Mouse (Mus musculus): ENCODE results near the gene 4931422A03Rik. TPM values are rescaled to one million over a fixed set of nuclear protein-coding genes. Genes with fewer than 3 reads are reported as not detected.

Gene 4931422A03Rik
- polyA plus RNA-seq, 1 experiment: not detected

GRCm38 (mm10) chr2:103969437-103970040 is 58.6 kb downstream of the 4931422A03Rik start:
- Histone ChIP-seq H3K4me3 (ENCODE audit: low read depth, low read length) (peak overlapping the region; percentile 91), H3K27ac (ENCODE audit: insufficient read depth, low read depth, low read length) (peak overlapping the region; percentile 42), H3K4me1 (ENCODE audit: control insufficient read depth, insufficient read depth, insufficient read length, low read length) (peaks cover 6% of the 10 kb centered on the region; the same call in 1 of the 2 replicates), H3K36me3 (ENCODE audit: control insufficient read depth, insufficient read depth, low read length) (no peaks in the 10 kb centered on the region), H3K27me3 (ENCODE audit: control insufficient read depth, insufficient read depth, low read length) (peaks cover 26% of the 10 kb centered on the region)
- TF ChIP-seq POLR2A (IDR thresholded peaks at IDR 0.05; ENCODE audit: low read depth, low read length) (no peak), CTCF (IDR thresholded peaks at IDR 0.05; ENCODE audit: extremely low read depth, insufficient read length, insufficient replicate concordance, low read depth, low read length) (0 out of 2 replicates have a peak, but pooled peaks have one; percentile 18)
- WGBS: under 1% methylated on average over 40 of the region's 40 CpGs

DNA sequence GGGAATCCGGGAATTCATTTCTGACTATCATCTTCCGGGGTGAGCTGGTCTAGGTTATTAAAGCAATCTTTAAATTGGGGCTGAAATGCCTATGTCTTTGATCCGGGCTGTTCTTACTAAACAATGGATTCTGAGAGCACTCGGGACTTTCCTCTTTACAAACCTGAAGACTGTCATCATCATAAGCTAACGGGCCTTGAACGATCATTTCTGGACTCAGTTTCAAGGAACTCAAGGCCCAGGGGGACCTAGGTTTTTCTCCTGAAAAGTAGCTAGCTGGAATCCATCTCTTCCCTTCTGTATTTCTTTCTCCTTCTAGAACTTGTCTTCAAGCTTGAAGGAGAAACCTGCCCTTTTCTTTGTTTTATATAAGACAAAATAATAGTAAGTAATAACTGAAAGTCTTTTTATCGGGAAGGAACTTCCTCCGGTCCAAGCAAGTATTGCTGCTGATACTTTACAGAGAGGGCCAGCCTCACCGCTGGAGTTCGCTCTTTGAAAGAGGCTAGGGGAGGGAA is 59.2 kb downstream of the 4931422A03Rik start:
- H3K27me3 ChIP-seq (ENCODE audit: control insufficient read depth, insufficient read depth, low read length): peaks cover 26% of the 10 kb centered on the region
- no peak for TF ChIP-seq POLR2A (IDR thresholded peaks at IDR 0.05; ENCODE audit: low read depth, low read length)
- TF ChIP-seq CTCF (IDR thresholded peaks at IDR 0.05; ENCODE audit: extremely low read depth, insufficient read length, insufficient replicate concordance, low read depth, low read length): no peak
- H3K36me3 ChIP-seq (ENCODE audit: control insufficient read depth, insufficient read depth, low read length): no peaks in the 10 kb centered on the region
- peak overlapping the region; percentile 47; the same call in 1 of the 2 replicates for H3K27ac ChIP-seq (ENCODE audit: insufficient read depth, low read depth, low read length)
- 20% methylated on average over 10 of the region's 10 CpGs for WGBS
- H3K4me1 ChIP-seq (ENCODE audit: control insufficient read depth, insufficient read depth, insufficient read length, low read length): peaks cover 6% of the 10 kb centered on the region; the same call in 1 of the 2 replicates
- peak overlapping the region; percentile 91 for H3K4me3 ChIP-seq (ENCODE audit: low read depth, low read length)

GRCm38 (mm10) chr2:103968186-103968585 is 60.0 kb downstream of the 4931422A03Rik start:
- H3K27me3 ChIP-seq (ENCODE audit: control insufficient read depth, insufficient read depth, low read length): peaks cover 24% of the 10 kb centered on the region
- TF ChIP-seq POLR2A (IDR thresholded peaks at IDR 0.05; ENCODE audit: low read depth, low read length): no peak
- no peak for TF ChIP-seq CTCF (IDR thresholded peaks at IDR 0.05; ENCODE audit: extremely low read depth, insufficient read length, insufficient replicate concordance, low read depth, low read length)
- WGBS: 36% methylated on average over 4 of the region's 4 CpGs
- peaks cover 6% of the 10 kb centered on the region; the same call in 1 of the 2 replicates for H3K4me1 ChIP-seq (ENCODE audit: control insufficient read depth, insufficient read depth, insufficient read length, low read length)
- no peak overlapping the region for H3K4me3 ChIP-seq (ENCODE audit: low read depth, low read length)
- no peak overlapping the region for H3K27ac ChIP-seq (ENCODE audit: insufficient read depth, low read depth, low read length)
- H3K36me3 ChIP-seq (ENCODE audit: control insufficient read depth, insufficient read depth, low read length): no peaks in the 10 kb centered on the region

- H3K27me3 ChIP-seq (ENCODE audit: control insufficient read depth, insufficient read depth, low read length): peaks cover 8% of the 10 kb centered on the region
- TF ChIP-seq POLR2A (IDR thresholded peaks at IDR 0.05; ENCODE audit: low read depth, low read length) (no peak), CTCF (IDR thresholded peaks at IDR 0.05; ENCODE audit: extremely low read depth, insufficient read length, insufficient replicate concordance, low read depth, low read length) (no peak)
- H3K4me3 ChIP-seq (ENCODE audit: low read depth, low read length): no peak overlapping the region
- no peaks in the 10 kb centered on the region for H3K36me3 ChIP-seq (ENCODE audit: control insufficient read depth, insufficient read depth, low read length)
- peaks cover 3% of the 10 kb centered on the region; the same call in 1 of the 2 replicates for H3K4me1 ChIP-seq (ENCODE audit: control insufficient read depth, insufficient read depth, insufficient read length, low read length)
- H3K27ac ChIP-seq (ENCODE audit: insufficient read depth, low read depth, low read length): no peak overlapping the region
- WGBS: 60% methylated on average over 3 of the region's 3 CpGs
These were observed 62.8 kb downstream of the 4931422A03Rik start for GRCm38 (mm10) chr2:103965391-103965790.

- Histone ChIP-seq H3K4me3 (ENCODE audit: low read depth, low read length) (no peak overlapping the region), H3K27ac (ENCODE audit: insufficient read depth, low read depth, low read length) (no peak overlapping the region), H3K27me3 (ENCODE audit: control insufficient read depth, insufficient read depth, low read length) (no peaks in the 10 kb centered on the region), H3K4me1 (ENCODE audit: control insufficient read depth, insufficient read depth, insufficient read length, low read length) (no peaks in the 10 kb centered on the region), H3K36me3 (ENCODE audit: control insufficient read depth, insufficient read depth, low read length) (no peaks in the 10 kb centered on the region)
- no peak for TF ChIP-seq POLR2A (IDR thresholded peaks at IDR 0.05; ENCODE audit: low read depth, low read length)
- TF ChIP-seq CTCF (IDR thresholded peaks at IDR 0.05; ENCODE audit: extremely low read depth, insufficient read length, insufficient replicate concordance, low read depth, low read length): no peak
- 72% methylated on average over 4 of the region's 4 CpGs for WGBS
These were observed 65.8 kb downstream of the 4931422A03Rik start for GRCm38 (mm10) chr2:103962349-103962748.

GRCm38 (mm10) chr2:103959574-103959973 is 68.6 kb downstream of the 4931422A03Rik start:
- no peak overlapping the region for H3K4me3 ChIP-seq (ENCODE audit: low read depth, low read length)

GRCm38 (mm10) chr2:103959066-103959465 is 69.1 kb downstream of the 4931422A03Rik start:
- Histone ChIP-seq H3K4me3 (ENCODE audit: low read depth, low read length) (no peak overlapping the region), H3K27me3 (ENCODE audit: control insufficient read depth, insufficient read depth, low read length) (no peaks in the 10 kb centered on the region), H3K27ac (ENCODE audit: insufficient read depth, low read depth, low read length) (no peak overlapping the region), H3K36me3 (ENCODE audit: control insufficient read depth, insufficient read depth, low read length) (no peaks in the 10 kb centered on the region), H3K4me1 (ENCODE audit: control insufficient read depth, insufficient read depth, insufficient read length, low read length) (no peaks in the 10 kb centered on the region)
- TF ChIP-seq POLR2A (IDR thresholded peaks at IDR 0.05; ENCODE audit: low read depth, low read length) (no peak), CTCF (IDR thresholded peaks at IDR 0.05; ENCODE audit: extremely low read depth, insufficient read length, insufficient replicate concordance, low read depth, low read length) (no peak)
- 85% methylated on average over 5 of the region's 5 CpGs for WGBS

More at GRCm38 (mm10) chr2:103959574-103959973, 68.6 kb downstream of the 4931422A03Rik start:
- Histone ChIP-seq H3K4me1 (ENCODE audit: control insufficient read depth, insufficient read depth, insufficient read length, low read length) (no peaks in the 10 kb centered on the region), H3K27me3 (ENCODE audit: control insufficient read depth, insufficient read depth, low read length) (no peaks in the 10 kb centered on the region), H3K36me3 (ENCODE audit: control insufficient read depth, insufficient read depth, low read length) (no peaks in the 10 kb centered on the region), H3K27ac (ENCODE audit: insufficient read depth, low read depth, low read length) (no peak overlapping the region)
- 91% methylated on average over 6 of the region's 6 CpGs for WGBS
- no peak for TF ChIP-seq CTCF (IDR thresholded peaks at IDR 0.05; ENCODE audit: extremely low read depth, insufficient read length, insufficient replicate concordance, low read depth, low read length)
- TF ChIP-seq POLR2A (IDR thresholded peaks at IDR 0.05; ENCODE audit: low read depth, low read length): no peak
